Mouse (Mus musculus) heart, embryonic 13.5 days (tissue): ENCODE results near the gene Vcp. TPM values are rescaled to one million over a fixed set of nuclear protein-coding genes. Genes with fewer than 3 reads are reported as not detected.
A peak's percentile ranks its signal among the peaks of the same experiment; 100 is the strongest.
"Not testable (repeated sequence)": the region's sequence is repeated elsewhere in the genome, so short reads cannot be mapped to it uniquely, and the experiment has no call there.

ENCODE experiments used
- ATAC-seq: fragments of 200-750 bp; cut with Nextera tagmentation; 2 replicates; pipeline ENCODE4 v1.8.0; 2017; ENCODE audit warnings: moderate TSS enrichment; ENCODE audit not compliant: insufficient number of reproducible peaks, low FRiP score, low TSS enrichment; ENCODE audit errors: extremely low read depth
- H3K27ac ChIP-seq: fragments of 300-500 bp; sonication (generic); replicated peaks from 2 replicates; pipeline ENCODE4 v1.5.1; 2015; ENCODE audit warnings: moderate library complexity, mild to moderate bottlenecking, inconsistent platforms
- H3K27me3 ChIP-seq: fragments of 300-500 bp; sonication (generic); replicated peaks from 2 replicates; pipeline ENCODE4 v1.6.1; 2015; ENCODE audit warnings: mild to moderate bottlenecking, inconsistent platforms
- H3K36me3 ChIP-seq: fragments of 300-500 bp; sonication (generic); 2 replicates; pipeline ENCODE4 v1.6.1; 2015; ENCODE audit warnings: mild to moderate bottlenecking, inconsistent platforms
- H3K4me1 ChIP-seq: fragments of 300-500 bp; sonication (generic); 2 replicates; pipeline ENCODE4 v1.6.1; 2015; ENCODE audit warnings: inconsistent platforms
- H3K4me2 ChIP-seq: fragments of 300-500 bp; sonication (generic); 2 replicates; pipeline ENCODE4 v1.6.1; 2015; ENCODE audit warnings: inconsistent platforms, mild to moderate bottlenecking, moderate library complexity
- H3K4me3 ChIP-seq: fragments of 300-500 bp; sonication (generic); 2 replicates; pipeline ENCODE4 v1.5.1; 2015; ENCODE audit warnings: moderate library complexity, mild to moderate bottlenecking, inconsistent platforms
- H3K9ac ChIP-seq: fragments of 300-500 bp; sonication (generic); 2 replicates; pipeline ENCODE4 v1.6.1; 2015; ENCODE audit warnings: inconsistent platforms, mild to moderate bottlenecking, moderate library complexity
- H3K9me3 ChIP-seq: fragments of 300-500 bp; sonication (generic); 2 replicates; pipeline ENCODE4 v1.6.1; 2016; ENCODE audit warnings: inconsistent platforms
- WGBS: fragments of 180-500 bp; shearing (Covaris S2); methylation state at CpG from one replicate; pipeline ENCODE4 v1.1.7; 2015; ENCODE audit warnings: mixed read lengths; 5-methylcytosine and 5-hydroxymethylcytosine counted together
- polyA plus RNA-seq: library from polyadenylated mRNA; unstranded; fragments of >200 nt; fragmentation: Nextera tagmentation; extraction: Ambion mirVana; gene quantifications from 2 replicates; pipeline ENCODE4 v1.2.1, GENCODE M21; 2015

Gene Vcp
- polyA plus RNA-seq, 1 experiment from 2014 or later = 459 TPM

GRCm38 (mm10) chr4:43004951-43005350 lies 4.6 kb upstream of the Vcp start:
- Histone ChIP-seq H3K9ac (no peak overlapping the region), H3K27ac (no peak overlapping the region), H3K4me3 (no peak overlapping the region), H3K4me1 (peaks cover 10% of the 10 kb centered on the region), H3K27me3 (no peaks in the 10 kb centered on the region), H3K36me3 (peaks cover 18% of the 10 kb centered on the region; the same call in 1 of the 2 replicates), H3K4me2 (no peak overlapping the region), H3K9me3 (no peaks in the 10 kb centered on the region)
- WGBS = 85% methylated on average over 3 of the region's 3 CpGs
- ATAC-seq = no peak

DNA sequence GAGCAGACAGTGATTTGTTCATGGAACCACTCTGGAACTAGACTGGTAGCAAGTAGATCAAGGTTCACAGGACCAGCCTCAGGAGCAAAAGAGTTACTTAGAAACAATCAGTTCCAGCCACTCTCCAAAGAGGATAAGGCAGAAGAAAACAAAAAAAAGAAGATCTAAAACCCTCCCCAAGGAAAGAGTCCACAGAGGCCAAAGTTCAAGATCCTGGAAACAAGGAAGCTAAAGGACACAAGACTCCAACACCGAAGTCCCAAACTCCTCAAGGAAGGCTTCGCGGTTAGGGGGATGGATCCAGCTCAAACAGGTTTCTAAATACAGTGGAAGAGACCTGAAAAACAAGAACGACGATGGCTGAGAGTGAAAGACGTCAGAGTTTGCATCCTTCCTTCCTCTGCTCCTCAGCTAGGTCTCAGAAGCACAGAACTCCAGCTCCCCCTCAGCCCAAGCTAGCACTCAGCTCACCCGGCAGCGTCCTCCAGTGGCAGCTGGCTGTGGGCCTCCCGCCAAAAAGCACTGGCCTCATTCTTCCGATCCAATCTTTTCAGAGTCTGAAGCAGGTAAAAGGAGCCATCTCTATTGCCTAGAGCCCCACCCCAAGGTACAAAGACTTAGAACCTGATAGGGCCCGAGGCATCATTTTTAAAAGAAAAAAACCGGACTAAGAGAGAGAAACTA lies 2.6 kb upstream of the Vcp start:
- Histone ChIP-seq H3K27me3 (no peaks in the 10 kb centered on the region), H3K4me1 (peaks cover 11% of the 10 kb centered on the region), H3K9ac (no peak overlapping the region), H3K9me3 (no peaks in the 10 kb centered on the region), H3K4me3 (no peak overlapping the region), H3K4me2 (no peak overlapping the region), H3K27ac (no peak overlapping the region), H3K36me3 (peaks cover 20% of the 10 kb centered on the region; the same call in 1 of the 2 replicates)
- ATAC-seq = no peak
- WGBS = 75% methylated on average over 12 of the region's 12 CpGs

DNA sequence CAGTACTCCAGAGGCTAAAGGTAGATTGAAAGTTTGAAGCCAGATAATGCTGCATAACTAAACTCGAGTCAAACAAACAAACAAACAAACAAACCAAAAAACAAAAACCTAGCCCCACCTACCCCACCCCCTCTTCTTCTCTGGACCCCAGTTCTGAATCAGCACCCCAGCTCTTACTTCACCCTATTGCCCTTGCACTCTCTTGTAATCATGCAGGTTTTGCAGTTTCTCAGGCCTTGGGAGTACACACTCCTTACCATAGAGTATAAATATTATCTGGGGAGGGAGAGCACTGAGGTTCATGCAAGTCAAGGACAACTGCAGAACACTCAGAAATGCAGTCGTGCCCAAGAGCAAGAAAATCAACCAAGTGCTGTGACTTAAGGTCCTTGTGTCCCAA lies 965 bp upstream of the Vcp start:
- Histone ChIP-seq H3K9me3 (no peaks in the 10 kb centered on the region), H3K4me3 (no peak overlapping the region), H3K27me3 (no peaks in the 10 kb centered on the region), H3K36me3 (peaks cover 24% of the 10 kb centered on the region), H3K9ac (no peak overlapping the region), H3K27ac (peak overlapping the region; percentile 82; the same call in 1 of the 2 replicates), H3K4me2 (no peak overlapping the region), H3K4me1 (peaks cover 23% of the 10 kb centered on the region)
- ATAC-seq = no peak
- WGBS = 80% methylated on average over 2 of the region's 2 CpGs

DNA sequence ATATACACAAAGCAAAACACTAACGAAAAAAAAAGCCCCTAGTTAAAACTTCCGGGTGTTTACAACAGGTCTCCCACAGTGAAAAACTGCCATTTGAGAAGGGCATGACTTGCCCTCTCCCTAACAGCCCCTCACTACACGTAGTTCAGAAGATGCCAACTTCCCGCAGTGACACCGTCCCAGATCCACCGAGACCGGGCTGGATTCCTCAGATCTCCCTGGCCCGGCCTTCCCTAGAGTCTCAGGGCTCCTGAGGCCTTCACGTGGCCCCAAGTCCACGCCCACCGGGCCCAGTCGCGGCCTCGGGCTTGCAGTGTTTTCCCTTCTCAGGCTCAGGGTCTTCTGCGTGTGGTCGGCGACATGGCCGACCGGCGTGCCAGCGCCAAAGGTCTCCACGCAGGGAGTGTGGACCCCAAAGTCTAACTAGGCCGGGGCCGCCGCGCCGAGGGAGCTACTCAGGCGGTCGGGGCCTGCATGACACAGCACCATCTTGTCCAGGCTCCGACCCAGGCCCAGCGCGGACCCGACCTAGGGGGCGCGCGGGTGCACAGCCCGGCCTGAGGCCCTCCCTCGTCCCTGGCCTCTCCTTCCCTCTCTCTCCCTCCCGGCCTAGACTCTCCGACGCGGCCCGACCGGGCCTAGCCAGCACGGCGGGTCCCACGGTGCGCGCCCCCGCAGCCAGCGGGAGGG lies 711 bp downstream of the Vcp start:
- no peaks in the 10 kb centered on the region for H3K27me3 ChIP-seq
- no peaks in the 10 kb centered on the region for H3K9me3 ChIP-seq
- peak overlapping the region; percentile 100 for H3K27ac ChIP-seq
- H3K4me1 ChIP-seq = peaks cover 23% of the 10 kb centered on the region
- H3K4me3 ChIP-seq = peak overlapping the region; percentile 97
- peak overlapping the region; percentile 83 for H3K4me2 ChIP-seq
- peak overlapping the region; percentile 98 for H3K9ac ChIP-seq
- ATAC-seq = peak; percentile 80
- H3K36me3 ChIP-seq = peaks cover 40% of the 10 kb centered on the region
- under 1% methylated on average over 51 of the region's 51 CpGs for WGBS

DNA sequence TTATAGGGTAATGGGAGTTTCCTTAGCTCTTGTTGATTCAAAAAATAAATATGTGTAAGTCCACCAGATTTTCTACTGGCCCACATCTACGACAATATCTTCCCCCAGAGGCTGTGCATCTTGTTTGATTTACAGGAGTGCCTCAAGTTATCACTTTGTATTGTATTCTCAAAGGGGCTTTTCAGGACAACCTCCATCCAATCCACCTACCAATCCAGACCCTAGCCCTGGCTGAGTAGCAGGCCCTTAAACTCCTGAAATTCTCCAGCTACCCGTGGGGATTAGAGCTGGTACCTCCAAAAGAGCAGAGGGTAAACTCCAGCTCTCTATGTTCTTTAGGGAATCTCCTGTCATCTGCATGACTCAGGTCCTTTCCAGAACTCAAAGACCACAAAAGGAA lies 2.3 kb downstream of the Vcp start:
- H3K9me3 ChIP-seq = no peaks in the 10 kb centered on the region
- H3K9ac ChIP-seq = peak overlapping the region; percentile 98
- H3K36me3 ChIP-seq = peaks cover 52% of the 10 kb centered on the region
- no peak for ATAC-seq
- H3K27me3 ChIP-seq = no peaks in the 10 kb centered on the region
- peak overlapping the region; percentile 83 for H3K4me2 ChIP-seq
- H3K27ac ChIP-seq = peak overlapping the region; percentile 100
- 43% methylated on average over 2 of the region's 2 CpGs for WGBS
- peak overlapping the region; percentile 97 for H3K4me3 ChIP-seq
- H3K4me1 ChIP-seq = peaks cover 23% of the 10 kb centered on the region

DNA sequence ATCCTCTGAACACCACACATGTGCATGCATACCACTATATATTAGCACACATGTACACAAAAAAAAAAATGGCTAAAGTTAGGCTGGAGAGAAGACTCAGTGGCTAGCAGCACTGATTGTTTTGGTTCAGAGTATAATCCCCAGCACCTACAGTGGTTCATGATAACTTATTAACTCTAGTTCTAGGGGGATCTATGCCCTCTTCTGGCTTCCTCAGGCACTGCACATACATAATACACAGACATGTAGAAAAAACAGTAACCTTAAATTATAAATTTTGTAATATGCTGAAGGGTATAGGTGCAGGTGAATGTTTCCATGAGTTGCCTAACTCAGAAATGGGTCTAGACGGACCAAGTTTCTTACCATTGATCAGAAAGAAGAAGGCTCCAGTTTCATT lies 12.0 kb downstream of the Vcp start:
- peaks cover 98% of the 10 kb centered on the region for H3K36me3 ChIP-seq
- no peaks in the 10 kb centered on the region for H3K27me3 ChIP-seq
- no peaks in the 10 kb centered on the region for H3K9me3 ChIP-seq
- H3K4me3 ChIP-seq = no peak overlapping the region
- WGBS = 82% methylated on average over 1 of the region's 1 CpGs
- no peaks in the 10 kb centered on the region for H3K4me1 ChIP-seq
- H3K4me2 ChIP-seq = no peak overlapping the region
- H3K27ac ChIP-seq = no peak overlapping the region
- H3K9ac ChIP-seq = no peak overlapping the region
- no peak for ATAC-seq

DNA sequence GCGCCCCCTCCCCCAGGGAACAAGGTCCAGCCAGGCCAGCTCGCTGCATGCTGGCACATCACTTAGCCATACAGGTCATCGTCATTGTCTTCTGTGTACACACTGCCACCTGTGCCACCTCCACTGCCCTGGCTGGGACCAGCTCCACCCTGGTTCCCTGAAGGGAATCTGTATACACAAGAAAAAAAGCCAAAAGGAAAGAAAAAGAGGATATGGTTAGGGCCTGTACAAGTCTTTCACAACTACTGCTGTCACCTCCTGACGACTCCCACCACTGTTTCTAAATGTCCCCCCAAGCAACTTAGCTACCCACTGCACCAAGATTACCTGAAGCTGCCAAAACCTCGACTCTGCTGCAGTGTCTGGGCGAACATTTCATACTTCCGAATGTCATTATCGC lies 19.8 kb downstream of the Vcp start:
- H3K9me3 ChIP-seq, H3K4me1 ChIP-seq, H3K27me3 ChIP-seq, H3K4me3 ChIP-seq, ATAC-seq, H3K4me2 ChIP-seq, H3K27ac ChIP-seq, H3K9ac ChIP-seq: not testable (repeated sequence)
- 91% methylated on average over 8 of the region's 8 CpGs for WGBS
- H3K36me3 ChIP-seq = peaks cover 97% of the 10 kb centered on the region

DNA sequence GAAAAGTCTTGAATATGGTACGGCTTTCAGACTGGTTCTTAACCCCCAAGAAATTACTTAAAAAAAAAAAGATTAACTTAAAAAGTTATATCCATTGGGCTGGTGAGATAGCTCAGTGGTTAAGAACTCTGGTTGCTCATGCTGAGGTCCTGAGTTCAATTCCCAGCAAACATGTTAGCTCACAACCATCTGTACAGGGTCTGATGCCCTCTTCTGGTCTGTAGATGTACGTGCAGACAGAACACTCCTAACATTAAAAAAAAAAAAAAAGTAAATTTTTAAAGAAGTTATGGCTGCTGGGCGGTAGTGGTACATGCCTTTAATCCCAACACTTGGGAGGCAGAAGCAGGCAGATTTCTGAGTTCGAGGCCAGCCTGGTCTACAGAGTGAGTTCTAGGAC lies 22.2 kb downstream of the Vcp start:
- no peaks in the 10 kb centered on the region for H3K27me3 ChIP-seq
- no peak overlapping the region for H3K4me3 ChIP-seq
- 88% methylated on average over 4 of the region's 4 CpGs for WGBS
- no peak overlapping the region for H3K9ac ChIP-seq
- H3K27ac ChIP-seq = no peak overlapping the region
- H3K4me2 ChIP-seq = no peak overlapping the region
- peaks cover 15% of the 10 kb centered on the region for H3K4me1 ChIP-seq
- no peaks in the 10 kb centered on the region for H3K9me3 ChIP-seq
- H3K36me3 ChIP-seq = peaks cover 75% of the 10 kb centered on the region
- ATAC-seq = no peak

GRCm38 (mm10) chr4:42973868-42974267 lies 26.4 kb downstream of the Vcp start:
- Histone ChIP-seq H3K4me1 (peaks cover 16% of the 10 kb centered on the region), H3K9me3 (no peaks in the 10 kb centered on the region), H3K27ac (peak overlapping the region; percentile 30; the same call in 1 of the 2 replicates), H3K27me3 (no peaks in the 10 kb centered on the region), H3K4me2 (no peak overlapping the region), H3K36me3 (peaks cover 33% of the 10 kb centered on the region), H3K9ac (peak overlapping the region; percentile 53), H3K4me3 (no peak overlapping the region)
- WGBS = 51% methylated on average over 5 of the region's 5 CpGs
- no peak for ATAC-seq

DNA sequence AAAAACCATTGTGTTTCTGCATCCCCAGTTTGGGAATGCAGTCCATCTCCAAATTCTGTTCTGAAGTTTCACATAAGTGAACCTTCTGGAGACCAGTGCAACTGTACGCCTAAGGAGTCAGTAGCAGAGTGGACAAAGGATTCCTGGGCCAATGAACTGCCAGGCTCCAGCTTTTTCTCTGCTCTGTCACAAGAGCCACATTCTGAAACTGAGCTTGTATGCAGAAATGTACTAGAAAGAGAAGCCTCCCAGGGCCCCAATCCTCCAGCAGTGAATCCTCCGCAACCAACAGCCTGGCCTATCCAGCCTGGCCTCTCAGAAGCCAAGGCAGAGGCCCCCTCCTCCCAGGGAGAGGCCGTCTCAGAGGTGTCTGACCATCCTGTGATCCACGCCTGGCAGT lies 27.4 kb downstream of the Vcp start:
- Histone ChIP-seq H3K9me3 (no peaks in the 10 kb centered on the region), H3K4me1 (peaks cover 16% of the 10 kb centered on the region), H3K36me3 (peaks cover 24% of the 10 kb centered on the region), H3K27ac (no peak overlapping the region), H3K9ac (no peak overlapping the region), H3K27me3 (no peaks in the 10 kb centered on the region), H3K4me2 (no peak overlapping the region), H3K4me3 (no peak overlapping the region)
- ATAC-seq = no peak
- 64% methylated on average over 4 of the region's 4 CpGs for WGBS

GRCm38 (mm10) chr4:42969304-42969703 lies 31.0 kb downstream of the Vcp start, which contains the start of gene 1700022I11Rik:
TSS of gene 1700022I11Rik (plus strand) at chr4:42969604.
- H3K4me3 ChIP-seq = no peak within 1 kb of the TSS
- ATAC-seq = no peak
- no peak within 1 kb of the TSS for H3K9ac ChIP-seq
- H3K9me3 ChIP-seq = no peaks in the 10 kb centered on the region
- H3K36me3 ChIP-seq = no peaks in the 10 kb centered on the region
- WGBS = 87% methylated on average over 4 of the region's 4 CpGs
- no peak within 1 kb of the TSS for H3K4me2 ChIP-seq
- H3K4me1 ChIP-seq = peaks cover 24% of the 10 kb centered on the region
- H3K27ac ChIP-seq = no peak within 1 kb of the TSS
- H3K27me3 ChIP-seq = 0 out of 2 replicates have a peak, but pooled peaks cover 3% of the 10 kb centered on the region
